Mouse (Mus musculus) stomach, postnatal 0 days (tissue): ENCODE data around the gene B230104I21Rik. TPM values are rescaled to one million over a fixed set of nuclear protein-coding genes. Genes with fewer than 3 reads are reported as not detected.

ENCODE experiments used
- ATAC-seq: fragments of 200-750 bp; cut with Nextera tagmentation; 2 replicates; pipeline ENCODE4 v1.8.0; 2017; ENCODE audit not compliant: low FRiP score, low TSS enrichment
- DNase-seq: peaks from one replicate; pipeline ENCODE4 v3.0.0-alpha.2; 2016; ENCODE audit warnings: low spot score
- H3K27ac ChIP-seq: fragments of 300-500 bp; sonication (generic); replicated peaks from 2 replicates; pipeline ENCODE4 v1.5.1; 2014; ENCODE audit warnings: mild to moderate bottlenecking, control low read depth
- H3K27me3 ChIP-seq: fragments of 300-500 bp; sonication (generic); 2 replicates; pipeline ENCODE4 v1.6.1; 2014; ENCODE audit warnings: low read length; ENCODE audit not compliant: control insufficient read depth, insufficient read depth
- H3K36me3 ChIP-seq: fragments of 300-500 bp; sonication (generic); 2 replicates; pipeline ENCODE4 v1.6.1; 2014; ENCODE audit warnings: low read length, mixed read lengths; ENCODE audit not compliant: control insufficient read depth, insufficient read depth
- H3K4me1 ChIP-seq: fragments of 300-500 bp; sonication (generic); replicated peaks from 2 replicates; pipeline ENCODE4 v1.6.1; 2014; ENCODE audit warnings: antibody characterized with exemption; ENCODE audit not compliant: control insufficient read depth, insufficient read depth
- H3K4me2 ChIP-seq: fragments of 300-500 bp; sonication (generic); replicated peaks from 2 replicates; pipeline ENCODE4 v1.6.1; 2014; ENCODE audit warnings: low read depth, mild to moderate bottlenecking, control low read depth, moderate library complexity
- H3K4me3 ChIP-seq: fragments of 300-500 bp; sonication (generic); 2 replicates; pipeline ENCODE4 v1.5.1; 2014; ENCODE audit warnings: low read depth, low read length, control low read depth
- H3K9ac ChIP-seq: fragments of 300-500 bp; sonication (generic); 2 replicates; pipeline ENCODE4 v1.6.1; 2014; ENCODE audit warnings: mild to moderate bottlenecking, low read length, control low read depth, mixed read lengths
- H3K9me3 ChIP-seq: fragments of 300-500 bp; sonication (generic); 2 replicates; pipeline ENCODE4 v1.6.1; 2016; ENCODE audit warnings: low read length; ENCODE audit not compliant: control insufficient read depth
- CTCF ChIP-seq: IDR thresholded peaks from 2 replicates; pipeline ENCODE4 v1.5.1; 2016; ENCODE audit warnings: antibody characterized with exemption, low read depth, mild to moderate bottlenecking, moderate library complexity
- EP300 ChIP-seq: optimal IDR thresholded peaks from 2 replicates; pipeline ENCODE3; 2016; ENCODE audit warnings: antibody characterized with exemption
- WGBS: fragments of 180-500 bp; shearing (Covaris S2); extraction: QIAGEN DNeasy Blood & Tissue Kit; methylation state at CpG from one replicate; pipeline ENCODE4 v1.1.7; 2014; 5-methylcytosine and 5-hydroxymethylcytosine counted together
- polyA plus RNA-seq: library from polyadenylated mRNA; unstranded; fragments of >200 nt; fragmentation: Nextera tagmentation; extraction: Ambion mirVana; gene quantifications from 2 replicates; pipeline ENCODE4 v1.2.1, GENCODE M21; 2015

Gene B230104I21Rik
- polyA plus RNA-seq, 1 experiment from 2014 or later = not detected

DNA sequence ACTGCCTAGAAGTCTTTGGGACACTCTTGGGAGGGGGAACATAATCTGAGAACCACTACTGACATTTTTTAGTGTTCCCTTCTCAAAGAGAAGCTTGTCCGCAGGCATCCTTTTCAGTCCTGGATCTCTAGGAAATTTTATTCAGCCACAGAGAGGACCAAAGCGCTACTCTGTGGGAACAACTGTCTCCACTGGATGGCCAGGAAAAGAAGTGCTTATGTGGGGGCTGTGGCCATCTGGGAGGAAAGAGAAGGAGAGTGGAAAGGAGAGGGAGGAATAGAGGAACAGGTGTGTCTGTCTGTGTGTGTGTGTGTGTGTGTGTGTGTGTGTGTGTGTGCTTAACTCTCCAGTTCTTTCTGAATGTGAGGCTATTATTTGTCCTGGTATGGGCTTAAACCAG, 28.8 kb downstream of the B230104I21Rik start:
- Histone ChIP-seq H3K36me3 (no peaks in the 10 kb centered on the region), H3K4me2 (no peak overlapping the region), H3K27me3 (no peaks in the 10 kb centered on the region), H3K9me3 (no peaks in the 10 kb centered on the region), H3K27ac (no peak overlapping the region), H3K4me1 (no peaks in the 10 kb centered on the region), H3K4me3 (no peak overlapping the region), H3K9ac (no peak overlapping the region)
- WGBS = 83% methylated on average over 2 of the region's 2 CpGs
- TF ChIP-seq EP300 (no peak), CTCF (no peak)
- no peak for ATAC-seq
- DNase-seq = no peak

GRCm38 (mm10) chr4:154366836-154367235, 30.9 kb downstream of the B230104I21Rik start:
- Histone ChIP-seq H3K27me3 (no peaks in the 10 kb centered on the region), H3K4me2 (no peak overlapping the region), H3K9me3 (no peaks in the 10 kb centered on the region), H3K4me3 (no peak overlapping the region), H3K36me3 (no peaks in the 10 kb centered on the region), H3K9ac (no peak overlapping the region), H3K4me1 (no peaks in the 10 kb centered on the region), H3K27ac (no peak overlapping the region)
- TF ChIP-seq CTCF = peak; percentile 52
- no peak for TF ChIP-seq EP300
- WGBS = 80% methylated on average over 6 of the region's 6 CpGs
- DNase-seq = no peak
- ATAC-seq = peak; percentile 6; the same call in 1 of the 2 replicates

DNA sequence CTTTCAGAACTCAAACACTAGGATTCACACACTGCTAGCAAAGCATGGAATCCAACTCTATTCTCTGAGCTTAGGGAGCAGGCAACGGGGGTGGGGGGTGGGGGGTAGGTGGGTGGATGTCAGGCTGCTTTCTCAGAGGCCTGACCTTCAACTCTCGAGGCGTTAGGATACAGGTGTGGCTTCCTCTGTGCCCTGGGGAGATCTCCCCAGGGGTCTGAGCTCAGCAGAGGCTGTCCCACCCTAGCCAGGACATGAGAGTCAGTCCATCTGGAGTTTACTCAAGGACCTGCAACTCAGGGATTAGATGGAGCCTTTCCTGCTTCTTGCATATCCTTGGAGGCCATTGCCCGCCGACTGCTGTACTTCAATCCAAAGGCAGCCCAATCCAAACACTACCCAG, 33.2 kb downstream of the B230104I21Rik start:
- Histone ChIP-seq H3K4me3 (no peak overlapping the region), H3K36me3 (no peaks in the 10 kb centered on the region), H3K4me2 (no peak overlapping the region), H3K27ac (no peak overlapping the region), H3K9ac (no peak overlapping the region), H3K27me3 (no peaks in the 10 kb centered on the region), H3K9me3 (no peaks in the 10 kb centered on the region), H3K4me1 (no peaks in the 10 kb centered on the region)
- TF ChIP-seq EP300 (no peak), CTCF (no peak)
- 60% methylated on average over 5 of the region's 5 CpGs for WGBS
- no peak for ATAC-seq
- no peak for DNase-seq

DNA sequence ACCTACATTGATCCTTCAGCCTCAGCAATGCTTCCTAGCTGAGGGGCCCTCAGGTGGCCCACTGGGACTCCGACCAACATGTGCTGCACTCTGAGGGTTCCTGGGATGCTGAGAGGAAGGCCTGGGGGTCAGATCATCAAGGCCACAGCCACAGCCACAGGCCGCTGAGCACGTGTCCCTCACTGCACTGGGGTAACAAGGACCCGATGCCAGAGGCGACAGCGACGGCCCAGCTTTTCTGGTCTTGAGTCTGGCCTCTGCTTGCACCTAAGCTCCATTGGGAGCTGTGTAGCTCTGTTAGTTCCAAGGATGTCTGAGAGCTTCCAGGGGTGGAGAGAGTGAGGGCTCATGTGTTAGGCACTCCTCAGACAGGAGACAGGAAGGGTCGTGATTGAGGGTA, 34.9 kb downstream of the B230104I21Rik start:
- no peak overlapping the region for H3K4me2 ChIP-seq
- H3K4me1 ChIP-seq = no peaks in the 10 kb centered on the region
- TF ChIP-seq EP300 = no peak
- no peak overlapping the region for H3K27ac ChIP-seq
- no peak overlapping the region for H3K4me3 ChIP-seq
- no peaks in the 10 kb centered on the region for H3K9me3 ChIP-seq
- no peak overlapping the region for H3K9ac ChIP-seq
- no peak for DNase-seq
- no peak for ATAC-seq
- no peaks in the 10 kb centered on the region for H3K36me3 ChIP-seq
- no peaks in the 10 kb centered on the region for H3K27me3 ChIP-seq
- 83% methylated on average over 8 of the region's 8 CpGs for WGBS

DNA sequence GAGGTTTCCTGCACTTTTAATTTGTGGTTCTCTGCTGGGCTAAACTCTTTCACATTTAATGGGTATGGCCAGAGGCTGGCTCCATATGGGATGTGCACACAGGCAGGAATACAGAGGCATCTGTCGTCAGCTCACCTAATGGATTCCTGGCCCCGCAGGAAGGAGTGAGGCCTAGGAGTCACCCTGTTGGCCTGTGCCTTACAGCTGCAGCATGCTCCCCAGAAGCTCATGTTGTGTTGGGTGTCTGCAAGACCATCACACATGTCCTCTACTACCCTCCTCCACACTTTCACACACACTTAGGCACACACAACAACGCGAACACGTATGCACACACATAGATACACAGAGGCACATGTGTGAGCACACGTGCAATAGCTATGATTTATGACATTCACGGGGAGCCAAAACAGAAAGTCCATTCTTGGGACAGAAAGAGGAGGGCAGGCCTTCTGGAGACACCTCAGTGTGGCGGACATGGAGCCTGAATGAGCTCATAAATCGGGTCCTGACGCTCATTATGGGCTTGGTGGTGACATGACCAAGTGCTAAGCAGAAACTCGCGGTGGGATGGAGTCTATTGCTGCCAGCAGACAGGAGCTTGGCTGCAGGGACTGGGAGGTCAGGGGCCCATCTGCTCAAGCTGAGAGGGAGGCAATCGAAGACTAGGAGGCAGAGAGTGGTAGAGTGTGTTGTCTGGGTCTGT, 35.8 kb downstream of the B230104I21Rik start:
- no peaks in the 10 kb centered on the region for H3K36me3 ChIP-seq
- WGBS = 65% methylated on average over 13 of the region's 13 CpGs
- TF ChIP-seq EP300 (no peak), CTCF (no peak)
- H3K9me3 ChIP-seq = no peaks in the 10 kb centered on the region
- no peaks in the 10 kb centered on the region for H3K27me3 ChIP-seq
- DNase-seq (no peak), ATAC-seq (no peak)
- H3K4me2 ChIP-seq = no peak overlapping the region
- H3K9ac ChIP-seq = no peak overlapping the region
- no peaks in the 10 kb centered on the region for H3K4me1 ChIP-seq
- no peak overlapping the region for H3K27ac ChIP-seq
- H3K4me3 ChIP-seq = no peak overlapping the region

DNA sequence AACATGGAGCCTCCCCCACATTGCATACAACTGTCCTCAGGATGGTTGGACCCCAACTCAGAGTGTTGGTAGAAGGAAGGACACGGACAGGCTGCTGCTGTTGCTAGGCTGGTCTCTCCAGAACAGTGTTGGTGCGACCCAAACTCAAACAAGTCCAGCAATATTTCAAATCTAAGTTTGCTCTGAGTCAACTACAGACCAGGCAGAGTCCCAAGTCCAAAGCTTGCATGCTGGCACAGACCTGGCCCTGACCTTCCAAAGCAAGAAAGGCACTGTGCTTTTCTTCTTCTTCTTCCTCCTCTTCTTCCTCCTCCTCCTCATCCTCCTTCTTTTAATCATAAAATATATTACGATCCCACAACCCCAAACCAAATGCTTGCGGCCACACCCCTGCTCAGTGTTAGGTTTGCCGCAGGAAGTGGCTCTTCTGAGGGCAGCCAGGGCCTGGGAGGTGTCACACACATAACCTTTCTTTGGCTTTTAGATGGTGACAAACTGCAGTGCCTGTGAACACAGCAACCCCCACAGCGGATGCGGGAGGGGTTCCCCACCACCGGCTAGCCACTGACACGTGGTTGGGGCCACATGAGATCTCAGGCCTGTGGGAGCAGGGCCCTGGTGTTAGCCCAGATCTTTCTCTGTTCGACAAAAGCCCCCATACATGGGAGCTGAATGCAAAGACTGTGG, 40.2 kb downstream of the B230104I21Rik start:
- WGBS = 54% methylated on average over 10 of the region's 10 CpGs
- Histone ChIP-seq H3K9ac (no peak overlapping the region), H3K27me3 (no peaks in the 10 kb centered on the region), H3K27ac (peak overlapping the region; percentile 49; the same call in 1 of the 2 replicates), H3K36me3 (no peaks in the 10 kb centered on the region), H3K4me2 (no peak overlapping the region), H3K4me1 (no peaks in the 10 kb centered on the region), H3K4me3 (no peak overlapping the region), H3K9me3 (no peaks in the 10 kb centered on the region)
- ATAC-seq (peak; percentile 85), DNase-seq (peak; percentile 57)
- TF ChIP-seq CTCF = no peak
- no peak for TF ChIP-seq EP300
